Mouse (Mus musculus) MEL (cell line): ENCODE results near the gene Klrb1c.

Source experiments
- CHD1 ChIP-seq: IDR thresholded peaks from 2 replicates; pipeline ENCODE4 v1.6.1; 2012; ENCODE audit warnings: low read depth, mild to moderate bottlenecking, inconsistent platforms, low read length, improper control_type of control experiment
- CTCF ChIP-seq, 3 experiments: IDR thresholded peaks in 2 of 3; conservative IDR thresholded peaks in 1 of 3; 2 replicates each; pipeline ENCODE4 v1.5.1; 2011 to 2012; ENCODE audit warnings: low read length in 3 of 3, low read depth in 2 of 3, mild to moderate bottlenecking in 2 of 3, improper control_type of control experiment in 1 of 3, inconsistent platforms in 1 of 3, mixed read lengths in 1 of 3, moderate library complexity in 1 of 3; ENCODE audit not compliant: control insufficient read depth in 1 of 3, insufficient read depth in 1 of 3, poor library complexity in 1 of 3, severe bottlenecking in 1 of 3
- MEF2A ChIP-seq: IDR thresholded peaks from 2 replicates; pipeline ENCODE4 v1.6.1; 2014; ENCODE audit warnings: low read depth, mild to moderate bottlenecking, inconsistent platforms, low read length, improper control_type of control experiment; ENCODE audit not compliant: poor library complexity, insufficient replicate concordance, severe bottlenecking; ENCODE audit errors: extremely low read depth
- POLR2A ChIP-seq, 2 experiments: IDR thresholded peaks; 2 replicates each; pipeline ENCODE4 v1.6.1; 2011 to 2012; ENCODE audit warnings: low read length in 2 of 2, mild to moderate bottlenecking in 2 of 2, control low read depth in 1 of 2, improper control_type of control experiment in 1 of 2, low read depth in 1 of 2, moderate library complexity in 1 of 2; ENCODE audit not compliant: control insufficient read depth in 1 of 2, insufficient read depth in 1 of 2, poor library complexity in 1 of 2
- TAL1 ChIP-seq: IDR thresholded peaks from 2 replicates; pipeline ENCODE4 v1.6.1; 2012; ENCODE audit warnings: mild to moderate bottlenecking, inconsistent platforms, low read length, moderate library complexity, mixed read lengths

DNA sequence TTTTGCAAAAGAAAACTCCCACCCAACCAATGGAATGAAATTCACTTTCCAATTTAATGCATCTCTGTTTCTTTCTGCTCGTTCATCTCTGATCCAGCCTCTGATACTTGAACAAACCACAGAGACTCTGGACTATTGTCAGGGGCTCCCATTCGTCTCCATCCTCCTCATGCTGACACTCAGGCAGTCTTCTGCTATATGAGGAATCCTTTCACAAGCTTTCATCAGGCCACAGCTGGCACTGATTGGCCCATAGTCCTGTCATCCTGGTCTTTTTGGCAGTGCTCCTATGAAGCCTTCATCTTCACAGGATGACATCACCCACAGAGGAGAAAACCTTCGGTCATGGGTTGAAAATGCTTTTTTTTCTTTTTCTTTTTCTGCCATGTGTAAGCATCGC lies 21.0 kb downstream of the Klrb1c start:
- TF ChIP-seq CHD1: no peak
- no peak for TF ChIP-seq MEF2A
- no peak for TF ChIP-seq TAL1
- TF ChIP-seq CTCF (IDR thresholded peaks at IDR 0.05 in 2 of 3, conservative IDR thresholded peaks at IDR 0.05 in 1 of 3; ENCODE audit: control insufficient read depth in 1 of 3, insufficient read depth in 1 of 3, low read depth in 2 of 3, low read length in 3 of 3, poor library complexity in 1 of 3, severe bottlenecking in 1 of 3): no peak
- no peak for TF ChIP-seq POLR2A (IDR thresholded peaks at IDR 0.05; ENCODE audit: control insufficient read depth in 1 of 2, insufficient read depth in 1 of 2, low read depth in 1 of 2, low read length in 2 of 2, poor library complexity in 1 of 2)
